27 mouse cellular contexts compared by ENCODE assay signal in genomic region chrX:109954533-109954932, GRCm38 (mm10).
"Had no signal": no experiment of that assay in that cellular context is flagged by ENCODE, and none has a peak within 500 bp of the region (broad histone marks: within the 10 kb centered on the region; RNA-seq: fewer than 3 reads in every experiment).

No protein-coding gene starts in this region.

- H3K4me2 ChIP-seq: embryonic facial prominence, embryonic 12.5 days; embryonic facial prominence, embryonic 13.5 days; embryonic facial prominence, embryonic 15.5 days; forebrain, embryonic 12.5 days; forebrain, embryonic 13.5 days; heart, embryonic 11.5 days had no signal

- H3K27me3 ChIP-seq: embryonic facial prominence, embryonic 12.5 days; embryonic facial prominence, embryonic 13.5 days; embryonic facial prominence, embryonic 15.5 days; forebrain, embryonic 12.5 days; forebrain, embryonic 13.5 days had no signal

- H3K9me3 ChIP-seq: embryonic facial prominence, embryonic 10.5 days; embryonic facial prominence, embryonic 12.5 days; embryonic facial prominence, embryonic 13.5 days; embryonic facial prominence, embryonic 15.5 days; forebrain, embryonic 10.5 days; forebrain, embryonic 12.5 days; forebrain, embryonic 13.5 days; heart, embryonic 10.5 days had no signal

- H3K36me3 ChIP-seq: embryonic facial prominence, embryonic 10.5 days; embryonic facial prominence, embryonic 12.5 days; embryonic facial prominence, embryonic 13.5 days; embryonic facial prominence, embryonic 15.5 days; forebrain, embryonic 10.5 days; forebrain, embryonic 12.5 days; heart, embryonic 10.5 days had no signal

- ATAC-seq: forebrain, embryonic 13.5 days; forebrain, embryonic 14.5 days; forebrain, embryonic 16.5 days; forebrain, postnatal 0 days had no signal

- H3K4me1 ChIP-seq: embryonic facial prominence, embryonic 10.5 days; embryonic facial prominence, embryonic 12.5 days; embryonic facial prominence, embryonic 13.5 days; embryonic facial prominence, embryonic 15.5 days; forebrain, embryonic 10.5 days; forebrain, embryonic 12.5 days; forebrain, embryonic 13.5 days; heart, embryonic 10.5 days had no signal

- H3K4me3 ChIP-seq: embryonic facial prominence, embryonic 10.5 days; embryonic facial prominence, embryonic 12.5 days; embryonic facial prominence, embryonic 13.5 days; embryonic facial prominence, embryonic 15.5 days; erythroblast, embryonic 14.5 days; forebrain, embryonic 10.5 days; forebrain, embryonic 12.5 days; forebrain, embryonic 13.5 days; gastrocnemius, adult 2 months; heart, adult 2 months; heart, embryonic 10.5 days had no signal

- DNase-seq: cerebellum, adult 9-10 months; cerebellum, adult 9-11 months; cerebellum, postnatal 10 days; cerebellum, postnatal 14 days; cerebellum, postnatal 25 days; cerebellum, postnatal 36 days; embryo, embryonic 11 days; forebrain, postnatal 0 days; gastrocnemius, adult 2 months; gastrocnemius, postnatal 10 days; gastrocnemius, postnatal 25 days; gastrocnemius, postnatal 36 days; heart, adult 11 months; heart, adult 18-20 months; heart, adult 2 months had no signal

- H3K9ac ChIP-seq: embryonic facial prominence, embryonic 12.5 days; embryonic facial prominence, embryonic 13.5 days; embryonic facial prominence, embryonic 15.5 days; forebrain, embryonic 12.5 days; forebrain, embryonic 13.5 days; forebrain, postnatal 0 days had no signal

- H3K27ac ChIP-seq: embryonic facial prominence, embryonic 10.5 days; embryonic facial prominence, embryonic 12.5 days; embryonic facial prominence, embryonic 13.5 days; embryonic facial prominence, embryonic 15.5 days; forebrain, embryonic 10.5 days; forebrain, embryonic 12.5 days; forebrain, embryonic 13.5 days; gastrocnemius, adult 2 months; heart, adult 2 months; heart, embryonic 10.5 days had no signal
